Mouse (Mus musculus) cortical plate, adult 2 months (tissue): ENCODE measurements around the gene Sass6.

Experiments
- CTCF ChIP-seq: fragments of 200-500 bp; IDR thresholded peaks from 2 replicates; pipeline ENCODE4 v1.5.1; 2011; ENCODE audit warnings: mild to moderate bottlenecking, control low read depth, low read length; ENCODE audit not compliant: insufficient read depth; ENCODE audit errors: extremely low read depth
- POLR2A ChIP-seq: fragments of 200-500 bp; IDR thresholded peaks from 2 replicates; pipeline ENCODE4 v1.6.1; 2011; ENCODE audit warnings: mild to moderate bottlenecking, low read length, control low read depth; ENCODE audit not compliant: insufficient read depth; ENCODE audit errors: extremely low read depth

- TF ChIP-seq POLR2A = no peak
- TF ChIP-seq CTCF = peak; percentile 42
These were observed 17.5 kb upstream of the Sass6 start for GRCm38 (mm10) chr3:116577286-116577685.
